Mouse (Mus musculus) erythroblast, embryonic 14.5 days (primary cell): ENCODE data around the gene Selenoo.

Experiments used
- GATA1 ChIP-seq: IDR thresholded peaks from 2 replicates; pipeline ENCODE4 v1.6.1; 2012; ENCODE audit warnings: low read length, inconsistent platforms, mixed read lengths
- TAL1 ChIP-seq: IDR thresholded peaks from 3 replicates; pipeline ENCODE4 v1.6.1; 2012; ENCODE audit warnings: low read length, inconsistent platforms, mixed read lengths

DNA sequence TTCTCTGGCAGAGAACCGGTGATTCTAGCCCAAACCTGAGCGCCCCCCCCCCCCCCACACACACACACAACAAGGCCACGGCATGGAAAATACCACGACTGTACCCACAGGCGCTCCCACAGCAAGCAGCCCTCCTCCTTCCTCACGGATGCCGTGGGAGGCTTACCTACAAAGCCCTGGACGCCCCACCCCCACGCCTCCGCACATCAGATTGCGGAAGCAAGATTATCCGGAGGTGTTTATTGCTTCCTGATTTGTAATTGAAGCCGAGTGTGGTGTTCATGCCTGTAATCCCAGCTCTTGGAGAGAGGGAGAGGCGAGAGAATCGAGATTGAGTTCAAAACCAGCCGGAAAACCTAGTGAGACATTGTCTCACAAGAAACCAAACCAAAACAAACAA, 58.1 kb downstream of the Selenoo start:
- TF ChIP-seq GATA1 = no peak
- no peak for TF ChIP-seq TAL1
